Mouse (Mus musculus): ENCODE data around the gene Arl3.

- TF ChIP-seq CTCF (IDR thresholded peaks at IDR 0.05; ENCODE audit: low read depth) (no peak), EP300 (IDR thresholded peaks at IDR 0.05; ENCODE audit: low read depth) (no peak)
These were observed 2.2 kb upstream of the Arl3 start for GRCm38 (mm10) chr19:46575196-46575595.

All from heart, postnatal 0 days (tissue).